Mouse (Mus musculus) left cerebral cortex, adult 9 months (tissue): ENCODE measurements around the gene Rps6kl1.

Source experiments
- DNase-seq, 2 experiments: peaks; one replicate each; pipeline ENCODE4 v3.0.0; 2022; ENCODE audit warnings: low spot score in 2 of 2

The Rps6kl1 gene

GRCm38 (mm10) chr12:85141096-85141495, 10.0 kb downstream of the Rps6kl1 start:
- no peak for DNase-seq

- no peak for DNase-seq
Observed at GRCm38 (mm10) chr12:85140036-85140701, 10.9 kb downstream of the Rps6kl1 start.

GRCm38 (mm10) chr12:85136627-85137026, 14.4 kb downstream of the Rps6kl1 start:
- no peak for DNase-seq

- no peak for DNase-seq
Observed at GRCm38 (mm10) chr12:85135513-85136470, 15.3 kb downstream of the Rps6kl1 start.

GRCm38 (mm10) chr12:85134043-85134794, 16.8 kb downstream of the Rps6kl1 start:
- DNase-seq = no peak

- DNase-seq = no peak
Observed at GRCm38 (mm10) chr12:85131361-85131760, 19.7 kb downstream of the Rps6kl1 start.

GRCm38 (mm10) chr12:85129426-85129978, 21.6 kb downstream of the Rps6kl1 start:
- no peak for DNase-seq

- DNase-seq = no peak
Observed at GRCm38 (mm10) chr12:85126986-85127603, 24.0 kb downstream of the Rps6kl1 start.

GRCm38 (mm10) chr12:85124751-85125150, 26.3 kb downstream of the Rps6kl1 start:
- DNase-seq = no peak

GRCm38 (mm10) chr12:85123645-85124044, 27.4 kb downstream of the Rps6kl1 start:
- DNase-seq = no peak

GRCm38 (mm10) chr12:85123108-85123530, 27.9 kb downstream of the Rps6kl1 start:
- DNase-seq = no peak

- no peak for DNase-seq
Observed at GRCm38 (mm10) chr12:85121806-85122459, 29.1 kb downstream of the Rps6kl1 start.

GRCm38 (mm10) chr12:85115678-85116077, 35.4 kb downstream of the Rps6kl1 start:
- no peak for DNase-seq

- DNase-seq = no peak
Observed at GRCm38 (mm10) chr12:85113917-85114316, 37.1 kb downstream of the Rps6kl1 start.

GRCm38 (mm10) chr12:85113337-85113736, 37.7 kb downstream of the Rps6kl1 start:
- DNase-seq = no peak

GRCm38 (mm10) chr12:85112550-85113251, 38.4 kb downstream of the Rps6kl1 start:
- no peak for DNase-seq

- peak; percentile 47 to 84 for DNase-seq
Observed at GRCm38 (mm10) chr12:85110698-85111592, 40.1 kb downstream of the Rps6kl1 start, which contains the start of the genes Prox2 and Dlst. TSS of gene Prox2 (minus strand) at chr12:85110759. TSS of gene Dlst (plus strand) at chr12:85110833.

GRCm38 (mm10) chr12:85110011-85110697, 40.9 kb downstream of the Rps6kl1 start:
- DNase-seq = no peak
